Mouse (Mus musculus): ENCODE data around the gene Col16a1.

Col16a1 gene

DNA sequence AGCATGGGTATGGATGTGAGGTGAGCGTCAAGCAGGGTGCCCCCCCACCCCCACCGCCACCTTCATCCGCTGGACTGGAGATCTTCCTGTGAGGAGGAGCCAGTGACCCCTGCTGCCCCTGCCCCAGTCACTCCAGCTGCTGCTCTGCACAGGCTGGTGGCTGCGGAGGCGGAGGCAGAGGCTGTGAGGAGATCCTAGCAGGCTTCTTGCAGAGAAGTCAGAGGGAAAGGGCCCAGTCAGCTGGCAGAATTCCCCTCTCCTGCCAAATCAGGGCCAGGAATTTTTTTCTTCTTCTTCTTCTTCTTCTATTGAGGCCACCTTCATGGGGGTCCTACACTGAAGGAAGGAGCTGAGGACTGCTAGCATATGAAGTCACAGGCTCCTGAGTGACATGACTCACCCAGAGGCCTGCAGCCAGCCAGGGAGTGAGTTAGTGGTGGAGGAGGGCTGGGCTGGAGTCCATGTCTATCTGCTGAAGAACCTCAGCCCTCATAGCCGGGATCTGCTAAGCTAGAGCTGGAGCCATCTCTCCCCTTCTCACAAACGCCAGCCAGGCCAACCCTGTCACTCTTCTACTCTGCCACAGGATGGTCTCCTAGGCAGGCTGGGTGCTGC lies 36.8 kb downstream of the Col16a1 start:
- DNase-seq (ENCODE audit: low read depth) = peak; percentile 89

DNA sequence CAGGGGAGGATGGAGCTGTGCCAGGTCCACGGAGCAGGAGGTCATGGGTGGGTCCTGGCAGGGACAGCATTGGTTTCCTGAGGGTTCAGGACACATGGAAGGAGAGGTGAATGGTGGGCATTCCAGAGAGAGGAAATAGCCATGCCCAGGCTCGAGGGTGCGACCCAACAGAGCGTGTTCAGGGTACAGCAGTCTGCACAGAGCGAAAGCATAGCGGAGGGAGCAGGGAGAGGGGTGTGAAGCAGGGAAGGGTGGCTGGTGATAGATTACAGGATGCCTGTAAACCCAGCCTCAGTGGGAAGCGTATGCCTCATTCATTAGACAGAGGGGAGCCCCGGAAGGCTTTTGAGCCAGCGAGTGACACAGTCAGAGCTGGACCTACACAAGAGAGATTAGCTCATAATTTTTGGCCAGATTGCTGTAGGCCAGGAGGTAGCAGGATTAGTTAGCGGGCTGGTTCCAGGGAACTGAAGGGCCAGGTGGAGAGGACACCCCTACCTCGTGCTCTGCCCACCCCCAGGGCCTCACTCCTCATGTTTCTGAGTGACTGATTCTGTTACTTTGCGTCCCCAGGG lies 37.7 kb downstream of the Col16a1 start:
- peak; percentile 41 for DNase-seq (ENCODE audit: low read depth)

DNA sequence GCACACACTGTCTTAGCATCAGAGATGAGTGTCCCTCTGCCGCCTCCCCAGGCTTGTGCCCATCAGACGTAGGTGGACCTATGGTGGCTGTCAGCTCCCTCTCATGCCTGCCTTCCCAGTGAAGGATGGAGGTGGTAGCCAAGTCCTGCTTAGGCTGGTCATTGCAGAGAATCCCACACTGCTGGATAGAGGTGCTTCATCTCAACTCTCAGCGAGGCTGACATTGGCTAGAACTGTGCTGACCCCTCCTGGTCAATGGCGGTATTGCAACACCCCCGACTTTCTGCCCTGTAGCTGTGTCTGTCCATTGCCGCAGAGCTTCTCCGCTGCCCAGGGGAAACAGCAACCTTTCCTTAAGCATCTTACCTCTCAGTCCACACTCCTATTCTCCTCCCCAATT lies 39.7 kb downstream of the Col16a1 start:
- peak; percentile 93 for DNase-seq (ENCODE audit: low read depth)

DNA sequence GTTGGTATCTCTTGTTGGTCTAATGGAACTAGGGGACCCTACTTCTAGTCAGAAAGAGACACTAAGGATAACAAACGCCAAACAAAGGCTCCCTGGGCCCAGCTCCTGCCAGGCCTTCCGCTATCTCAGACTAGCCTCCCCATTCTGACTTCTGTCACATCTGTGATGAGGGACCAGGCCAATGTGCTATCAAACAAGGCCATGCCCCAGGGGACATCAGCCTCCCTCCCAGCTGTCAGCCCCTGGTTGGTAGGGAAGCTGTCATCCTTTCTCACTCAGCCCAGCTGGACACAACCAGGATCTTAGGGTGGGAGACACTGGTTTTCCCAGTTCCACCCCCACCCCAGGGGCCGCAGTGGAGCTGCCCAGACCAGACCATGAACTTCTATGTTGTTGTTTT lies 47.5 kb downstream of the Col16a1 start:
- DNase-seq (ENCODE audit: low read depth) = no peak

DNA sequence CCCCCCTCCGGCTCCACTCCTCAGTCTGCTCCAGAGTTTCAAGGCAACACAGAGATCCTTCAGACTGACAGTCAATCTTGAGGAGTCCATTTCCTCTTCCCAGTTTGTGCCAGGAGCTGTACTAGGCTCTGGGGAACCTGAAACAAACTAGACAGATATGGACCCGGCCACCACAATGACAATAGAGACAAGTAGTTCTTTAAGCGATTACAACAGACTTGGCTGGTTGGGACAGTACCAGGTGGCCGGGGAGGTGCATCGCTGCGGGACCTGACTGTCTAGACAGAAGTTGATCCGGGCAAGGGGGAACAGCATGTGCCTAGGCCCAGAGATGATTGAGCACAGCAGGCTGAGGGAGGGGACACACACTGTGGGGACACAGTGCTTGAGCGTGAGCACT lies 53.5 kb downstream of the Col16a1 start:
- DNase-seq (ENCODE audit: low read depth) = no peak

DNA sequence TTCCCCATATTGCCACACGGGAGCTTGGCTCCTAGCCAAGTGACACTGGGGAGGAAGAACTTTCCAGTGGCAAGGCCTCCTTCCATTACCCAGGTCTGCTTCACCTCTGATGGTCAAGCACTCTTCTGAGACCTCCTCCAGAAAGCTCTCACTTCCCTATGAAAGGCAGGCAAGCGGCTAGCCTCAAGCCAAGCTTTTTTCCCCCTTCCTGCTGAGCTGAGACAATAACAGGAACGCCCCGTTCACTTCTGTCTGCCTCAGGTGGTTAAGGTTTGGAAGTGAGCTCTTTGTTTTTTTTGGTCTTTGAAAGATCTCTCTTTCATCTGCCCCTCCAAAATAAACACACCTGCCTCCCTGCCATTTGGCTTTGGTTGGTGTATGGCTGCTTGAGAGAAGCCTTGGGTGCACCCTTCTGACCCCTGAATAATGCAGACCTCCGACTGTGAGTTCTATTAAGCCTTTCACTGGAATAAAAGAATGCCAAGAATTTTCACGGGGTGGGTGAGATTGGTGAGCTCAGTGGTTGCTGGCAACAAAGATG lies 54.5 kb downstream of the Col16a1 start, which contains the start of gene Pef1:
TSS of gene Pef1 (plus strand) at position 448 of the 541 bp plus-strand sequence.
- no peak for DNase-seq (ENCODE audit: low read depth)

DNA sequence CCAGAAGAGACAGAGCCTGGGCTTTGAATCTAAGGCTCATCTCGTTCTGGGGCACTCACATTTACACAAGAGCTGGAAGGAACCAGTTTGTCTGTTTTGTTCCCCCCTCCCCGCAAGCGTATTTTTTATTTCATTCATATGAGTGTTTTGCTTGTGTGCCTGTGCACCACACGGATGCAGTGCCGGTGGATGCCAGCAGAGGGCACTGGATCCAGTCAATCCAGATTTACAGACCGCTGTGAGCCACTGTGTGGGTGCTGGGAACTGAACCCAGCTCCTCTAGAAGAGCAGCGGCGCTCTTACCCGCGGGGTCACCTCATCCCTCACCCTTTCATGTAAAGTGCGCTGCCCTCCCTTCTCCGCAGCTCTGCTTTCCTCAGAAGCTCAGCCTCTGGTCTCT lies 56.0 kb downstream of the Col16a1 start:
- no peak for DNase-seq (ENCODE audit: low read depth)

DNA sequence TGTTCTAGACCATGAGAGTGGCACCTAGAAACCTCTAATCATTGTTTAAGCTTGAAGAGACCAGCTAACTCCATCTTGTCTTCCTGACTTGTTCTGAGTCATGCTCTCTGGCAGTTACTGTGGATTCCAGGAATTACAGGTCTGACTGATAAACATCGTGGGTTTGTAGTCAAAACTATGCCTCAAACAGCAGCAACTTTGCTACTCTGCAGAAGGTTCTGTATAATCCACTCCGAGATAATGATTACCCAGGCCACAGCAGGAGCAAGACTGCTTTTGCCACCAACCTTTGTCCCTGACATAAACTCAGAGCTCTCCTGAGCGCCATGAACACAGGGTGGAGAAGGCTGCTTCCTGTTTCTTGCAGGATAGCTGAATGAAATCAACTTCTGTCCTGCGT lies 56.9 kb downstream of the Col16a1 start:
- DNase-seq (ENCODE audit: low read depth) = peak; percentile 83

DNA sequence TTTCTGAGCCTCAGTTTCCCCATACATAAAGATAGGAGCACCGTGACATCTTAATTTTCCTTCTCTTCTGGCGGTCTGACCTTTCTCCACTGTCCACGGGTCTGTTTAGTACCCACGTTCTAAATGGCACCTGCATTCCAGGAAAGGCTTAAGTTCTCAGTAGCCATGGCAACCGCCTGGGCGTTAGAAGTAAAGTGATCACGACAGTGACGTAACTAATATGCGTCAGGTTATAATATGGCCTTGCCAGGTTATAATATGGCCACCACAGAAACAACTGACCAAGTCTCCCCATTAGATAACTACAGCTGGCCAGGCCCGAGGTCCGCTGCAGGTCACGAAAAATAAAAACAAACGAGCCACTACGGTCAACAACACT lies 59.4 kb downstream of the Col16a1 start:
- DNase-seq (ENCODE audit: low read depth) = no peak

DNA sequence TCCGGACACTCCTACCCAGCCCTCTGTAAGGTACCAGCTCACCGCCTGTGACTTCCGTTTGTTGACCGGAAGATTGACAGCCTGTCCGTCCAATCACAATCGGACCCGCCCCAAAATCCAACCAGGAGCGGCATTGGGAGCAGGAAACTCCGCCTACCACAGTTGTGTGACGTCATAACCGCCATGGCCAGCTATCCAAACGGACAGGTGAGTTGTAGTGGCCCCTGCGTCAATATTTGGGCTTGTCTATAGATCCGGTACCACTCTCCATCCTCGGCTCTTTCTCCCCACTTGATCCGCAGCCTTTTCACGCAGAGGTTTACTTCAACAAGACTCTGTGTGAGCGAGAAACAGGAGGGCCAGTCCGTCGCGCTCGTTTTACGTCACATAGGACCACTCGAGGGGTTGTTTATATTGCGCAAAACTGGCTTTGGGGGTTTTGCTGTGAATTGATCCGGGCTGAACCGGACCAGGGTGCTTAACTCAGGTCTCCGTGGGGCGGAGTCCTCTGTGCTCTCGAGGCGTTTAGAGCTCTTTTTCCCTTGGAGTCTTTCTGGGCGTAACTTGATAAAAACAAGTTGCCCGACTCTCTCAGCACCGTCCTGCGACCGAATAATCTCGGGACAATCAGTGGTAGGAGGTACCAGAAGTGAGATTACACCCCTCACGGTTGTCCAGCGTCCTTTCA lies 59.9 kb downstream of the Col16a1 start:
- peak; percentile 100 for DNase-seq (ENCODE audit: low read depth)

DNA sequence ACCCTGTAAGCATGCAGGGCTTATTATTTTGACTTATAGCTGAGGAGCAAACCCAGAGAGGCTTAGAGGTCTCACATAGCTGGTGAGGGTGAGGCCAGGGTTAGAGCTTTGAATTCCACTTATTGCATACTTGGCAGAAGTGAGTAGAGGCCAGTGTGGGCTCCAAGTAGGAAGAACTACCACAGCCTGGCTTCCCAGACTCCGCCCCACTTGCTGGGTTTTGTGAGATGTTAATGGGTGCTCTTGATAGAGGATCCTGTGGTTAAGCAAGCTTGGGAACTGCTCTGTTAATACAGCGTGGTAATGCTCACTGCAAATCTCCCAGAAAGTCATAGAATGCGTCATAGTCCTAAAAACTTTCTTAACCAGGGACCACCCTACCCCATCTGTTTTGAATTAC lies 61.3 kb downstream of the Col16a1 start:
- DNase-seq (ENCODE audit: low read depth) = peak; percentile 96

DNA sequence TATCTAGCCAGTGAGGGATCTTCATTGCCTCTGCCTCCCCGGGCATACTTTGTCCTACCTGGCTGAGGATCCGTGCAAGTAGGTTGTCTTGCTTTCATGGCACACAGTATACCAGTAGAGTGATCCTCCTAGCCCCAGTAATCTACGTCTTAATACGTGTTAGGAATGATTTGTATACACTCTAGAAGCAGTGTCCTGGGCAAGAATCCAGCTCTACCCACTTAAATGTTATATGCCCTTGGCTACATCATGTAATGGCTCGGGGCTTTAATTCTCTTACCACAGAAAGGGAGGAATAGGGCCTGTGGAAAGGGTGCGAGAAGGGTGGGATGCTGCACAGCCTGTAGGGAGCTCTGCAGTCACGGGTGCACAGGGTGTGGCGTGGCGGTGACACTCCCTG lies 62.0 kb downstream of the Col16a1 start:
- DNase-seq (ENCODE audit: low read depth) = peak; percentile 62

DNA sequence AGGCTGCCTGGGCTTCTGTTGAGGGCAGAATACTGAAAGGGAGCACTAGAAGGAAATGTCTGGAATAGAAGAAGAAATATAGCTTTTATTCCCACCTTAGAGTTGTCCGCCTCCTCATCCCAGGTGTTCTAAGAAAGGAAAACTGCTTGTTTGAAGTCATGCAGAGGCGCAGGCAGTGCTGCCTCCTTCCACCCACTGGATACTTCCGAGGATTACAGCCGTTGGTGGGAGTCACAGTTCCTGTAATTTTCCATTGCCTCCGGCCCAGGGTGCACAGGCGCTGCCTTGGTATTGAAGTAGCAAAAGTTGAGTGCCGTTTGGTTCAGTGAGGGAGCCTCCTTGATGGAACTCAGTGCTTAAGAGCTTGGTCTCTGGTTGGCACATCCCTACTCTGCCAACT lies 62.5 kb downstream of the Col16a1 start:
- DNase-seq (ENCODE audit: low read depth) = no peak

DNA sequence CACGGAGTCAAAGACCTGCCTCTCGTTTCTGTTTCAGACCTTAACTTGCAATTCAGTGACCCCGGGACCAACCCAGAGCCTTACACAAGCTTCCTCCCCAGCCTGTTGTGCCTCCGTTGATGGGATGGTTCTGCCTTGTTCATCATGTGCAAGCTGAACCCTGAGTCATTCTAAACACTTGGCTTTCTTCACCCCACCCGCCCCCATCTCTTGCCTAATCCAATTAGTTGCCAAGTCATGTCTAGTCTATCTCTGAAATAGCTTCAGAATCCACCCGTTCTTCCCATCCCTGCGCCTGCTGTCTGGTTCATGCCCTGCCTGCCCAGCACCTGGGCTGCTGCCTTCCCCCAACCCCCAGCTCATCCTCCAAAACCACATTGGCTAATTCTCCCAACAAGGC lies 64.7 kb downstream of the Col16a1 start:
- peak; percentile 95 for DNase-seq (ENCODE audit: low read depth)

DNA sequence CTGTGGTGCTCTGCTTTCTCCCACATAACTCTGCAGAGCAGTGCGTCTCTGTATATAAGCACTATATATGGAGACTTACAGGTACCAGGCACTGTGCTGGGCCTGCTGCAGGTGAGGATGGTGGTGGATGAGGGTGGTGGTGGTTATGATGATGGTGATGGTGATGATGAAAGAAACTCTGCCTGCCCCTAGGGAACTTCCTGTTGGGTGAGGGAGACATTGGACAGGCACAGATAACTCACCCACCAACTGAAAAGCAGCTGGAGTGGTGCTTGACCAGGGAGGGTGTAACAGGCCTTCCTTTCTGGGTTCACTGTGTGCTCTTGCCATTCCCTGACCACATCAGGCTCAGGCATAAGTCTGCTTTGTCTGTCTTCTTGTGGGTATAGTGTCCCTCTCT lies 65.1 kb downstream of the Col16a1 start:
- no peak for DNase-seq (ENCODE audit: low read depth)

DNA sequence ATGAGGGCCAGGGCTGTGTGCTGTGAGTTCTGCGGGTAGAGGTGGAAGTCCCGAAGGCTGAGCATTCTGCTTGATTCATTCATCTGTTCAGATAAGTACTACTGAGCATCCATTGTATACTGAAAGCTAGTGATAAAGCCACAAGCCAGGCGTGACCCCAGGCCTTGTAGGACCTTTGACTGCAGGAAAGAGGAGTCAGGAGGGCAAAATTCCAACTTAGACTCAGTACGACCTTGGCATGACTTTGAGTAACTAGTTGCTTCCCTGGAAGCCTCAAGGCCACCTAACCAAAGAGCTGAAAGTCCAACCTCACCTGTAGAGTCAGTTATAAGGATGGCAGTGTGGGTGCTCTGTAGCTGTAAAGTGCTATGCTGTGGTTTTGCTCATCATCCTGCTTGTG lies 73.1 kb downstream of the Col16a1 start:
- DNase-seq (ENCODE audit: low read depth) = no peak

DNA sequence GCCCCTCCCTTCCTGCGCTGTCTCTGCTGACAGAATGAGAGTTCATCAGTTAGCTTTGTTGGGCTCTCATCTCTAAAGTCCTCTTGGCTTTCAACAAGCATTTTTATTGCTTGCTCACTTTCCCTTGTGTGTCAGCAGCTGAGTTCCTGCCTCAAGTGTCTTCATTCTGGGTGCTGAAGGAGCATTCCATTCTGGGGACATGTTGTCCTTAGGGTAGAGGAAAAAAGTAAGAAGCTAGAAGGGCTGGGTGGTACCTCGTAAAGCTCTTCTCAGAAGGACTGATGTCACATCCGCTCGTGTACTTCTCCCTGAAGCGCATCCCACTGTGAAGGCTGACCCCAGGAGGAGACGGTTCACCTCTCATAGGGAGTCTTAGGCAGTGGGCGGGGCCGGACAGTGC lies 73.9 kb downstream of the Col16a1 start:
- DNase-seq (ENCODE audit: low read depth) = no peak

DNA sequence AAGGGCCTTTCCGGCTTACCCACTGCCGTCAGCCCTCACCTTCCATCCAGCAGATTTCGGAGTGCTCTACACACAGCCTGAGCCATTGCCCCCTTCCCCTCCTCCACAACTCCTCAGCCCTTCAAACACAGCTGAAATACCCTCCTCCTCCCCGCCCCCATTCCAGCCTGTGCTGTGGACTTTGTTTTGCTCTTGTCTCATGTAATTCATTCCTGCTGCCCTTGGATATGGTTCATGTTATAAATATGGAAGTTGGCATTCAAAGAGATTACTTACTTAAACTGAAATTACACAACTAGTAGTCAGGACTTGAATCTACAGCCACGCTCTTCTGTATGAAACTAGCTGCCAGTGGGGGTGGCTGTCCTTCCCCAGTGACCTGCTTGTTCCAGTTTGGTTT lies 75.4 kb downstream of the Col16a1 start:
- peak; percentile 90 for DNase-seq (ENCODE audit: low read depth)

DNA sequence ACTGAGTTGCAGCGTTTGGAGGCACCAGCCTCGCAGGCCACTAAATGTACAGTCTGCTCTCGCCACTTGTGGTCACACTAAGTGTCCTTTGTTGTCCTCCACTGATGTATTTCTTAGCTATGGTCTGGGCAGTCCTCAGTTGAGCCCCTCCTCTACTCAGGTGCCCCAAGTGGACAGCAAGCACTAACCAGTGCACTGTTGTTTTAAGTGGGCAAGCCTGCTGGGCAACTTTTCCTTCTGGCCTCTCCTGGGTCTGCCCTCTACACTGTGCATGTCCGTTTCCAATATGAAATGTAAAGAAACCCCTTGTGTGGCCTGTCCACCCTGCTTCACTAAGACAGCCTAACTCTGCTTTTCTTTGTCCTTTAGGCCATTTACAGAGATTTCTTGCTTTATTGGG lies 76.5 kb downstream of the Col16a1 start:
- no peak for DNase-seq (ENCODE audit: low read depth)

DNA sequence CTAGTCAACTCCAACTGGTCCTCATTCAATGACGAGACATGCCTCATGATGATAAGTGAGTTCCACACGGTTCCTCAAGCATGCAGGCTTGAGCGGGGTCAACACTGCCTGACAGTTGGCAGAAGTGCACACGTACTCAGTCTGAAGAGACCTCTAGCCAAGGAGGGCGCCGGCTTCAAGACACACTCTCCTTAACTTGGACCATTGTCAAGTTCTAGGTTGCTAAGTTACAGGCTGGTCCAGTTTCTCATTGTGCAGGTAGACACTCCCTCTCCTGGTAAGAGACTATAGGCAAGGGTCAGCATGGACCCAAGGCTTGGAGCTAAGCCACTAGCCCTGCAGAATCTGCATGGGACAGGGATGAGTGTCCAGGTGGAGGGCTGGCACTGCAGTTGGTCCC lies 77.5 kb downstream of the Col16a1 start:
- peak; percentile 58 for DNase-seq (ENCODE audit: low read depth)

DNA sequence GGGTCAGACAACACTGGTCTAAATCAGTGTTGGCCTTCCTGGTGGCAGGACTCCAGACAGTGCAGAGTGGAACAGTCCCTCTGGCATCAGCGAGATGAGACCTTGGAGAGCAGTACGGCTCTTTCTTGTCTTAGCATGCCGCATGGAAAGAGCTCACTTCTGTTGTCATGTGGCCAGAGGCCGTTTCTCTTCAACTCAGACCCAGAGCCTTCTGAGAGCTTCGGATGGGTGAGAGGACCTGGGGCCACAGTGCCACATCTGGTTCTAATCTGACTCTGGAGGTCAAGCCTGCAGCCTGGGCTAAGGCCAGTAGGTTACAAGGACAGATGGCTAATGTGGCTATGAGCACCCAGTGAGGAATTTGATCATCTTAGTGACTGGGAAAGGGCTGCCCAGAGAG lies 78.3 kb downstream of the Col16a1 start:
- DNase-seq (ENCODE audit: low read depth) = peak; percentile 57

DNA sequence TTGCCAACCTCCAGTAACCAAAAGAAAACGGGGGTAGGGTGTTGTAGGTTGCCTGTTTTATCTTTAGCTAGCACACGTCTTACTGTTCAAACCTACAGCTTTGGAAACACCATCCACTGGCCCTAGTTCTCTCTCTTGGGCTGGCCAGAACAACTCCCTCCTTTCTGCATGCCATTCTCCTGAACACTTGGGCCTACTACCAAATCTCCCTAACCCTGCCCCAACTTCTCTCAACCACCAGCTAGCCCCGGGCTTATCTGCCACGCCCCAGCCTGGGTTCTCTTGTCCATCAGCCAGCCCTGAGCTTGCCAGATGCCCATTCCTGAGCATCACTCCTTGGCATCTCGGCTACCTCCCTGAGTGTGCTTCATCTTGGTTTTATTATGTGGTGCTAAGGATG lies 81.3 kb downstream of the Col16a1 start:
- DNase-seq (ENCODE audit: low read depth) = peak; percentile 63

DNA sequence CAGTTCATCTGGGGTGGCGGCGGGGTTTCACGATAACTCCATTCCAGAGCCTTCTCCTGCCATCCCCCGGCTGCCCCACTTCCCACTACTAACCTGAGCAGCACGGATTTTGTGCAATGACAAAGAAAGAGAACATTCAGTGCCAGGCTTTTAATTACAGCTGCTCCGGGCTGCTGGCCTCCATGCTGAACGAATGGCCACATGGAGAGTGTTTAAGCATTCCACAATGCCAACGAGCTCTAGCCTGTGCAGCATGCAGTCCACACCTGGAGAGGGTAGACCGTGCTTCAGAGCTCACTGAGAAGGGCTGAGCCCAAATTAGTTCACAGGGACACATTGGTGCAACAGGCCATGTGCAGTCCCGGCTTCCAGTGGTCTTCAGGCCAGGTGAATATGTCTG lies 82.4 kb downstream of the Col16a1 start:
- no peak for DNase-seq (ENCODE audit: low read depth)
